Mouse (Mus musculus): ENCODE results near the gene Lhx2. TPM values are rescaled to one million over a fixed set of nuclear protein-coding genes. Genes with fewer than 3 reads are reported as not detected.

Gene Lhx2
- 10 to 100 TPM; 76.6 to 86.9 TPM for total RNA-seq (2021)

DNA sequence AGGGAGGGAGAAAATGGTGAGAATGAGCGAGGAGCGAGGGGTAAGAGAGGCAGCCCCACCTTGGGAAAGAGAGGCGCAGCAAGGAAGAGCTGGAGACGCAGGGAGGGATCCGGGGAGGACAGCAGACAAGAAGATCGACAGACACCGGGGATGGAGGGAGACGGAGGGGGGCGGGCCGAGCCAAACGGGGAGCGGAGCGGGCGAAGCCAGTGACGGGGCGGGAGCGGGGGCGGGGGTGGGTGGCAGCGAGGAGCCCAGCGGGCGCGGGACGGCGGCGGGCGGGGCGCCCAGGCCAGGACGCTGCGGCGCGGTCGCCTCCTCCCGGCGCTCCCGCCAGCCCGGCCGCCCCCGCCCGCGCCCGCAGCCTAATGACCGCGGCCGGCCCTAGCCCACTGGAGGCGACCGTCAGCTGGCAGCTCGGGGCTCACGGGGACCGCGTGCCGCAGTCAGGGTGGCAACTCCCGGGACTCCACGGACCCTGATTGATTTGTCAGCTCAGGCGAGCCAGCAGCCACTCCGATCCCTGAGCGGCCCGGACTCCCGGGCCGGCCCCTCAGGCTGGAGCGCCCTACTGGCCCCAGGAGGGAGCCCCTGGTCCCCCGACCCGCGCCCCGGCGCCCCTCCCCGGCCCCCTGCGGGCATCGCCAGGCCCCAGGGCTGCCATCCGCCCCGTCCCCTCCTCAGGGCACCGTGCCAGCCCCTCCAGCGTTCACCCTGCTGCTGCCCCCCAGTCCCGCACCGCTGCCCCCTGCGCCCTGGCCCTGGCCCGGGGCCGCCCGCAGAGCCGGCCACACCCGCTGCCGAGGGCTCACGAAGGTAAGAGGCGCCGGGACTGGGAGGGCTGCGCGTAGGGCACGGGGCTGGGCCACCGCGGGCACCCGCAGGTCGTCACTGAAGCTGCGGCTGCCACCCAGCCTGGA is at the start of gene Lhx2:
Gene Lhx2 (plus strand): TSS at position 292 of the 920 bp plus-strand sequence.
- intact Hi-C loops (cut with DNase I): no loop called here
- no peak for DNase-seq (ENCODE audit: low spot score in 2 of 2)

DNA sequence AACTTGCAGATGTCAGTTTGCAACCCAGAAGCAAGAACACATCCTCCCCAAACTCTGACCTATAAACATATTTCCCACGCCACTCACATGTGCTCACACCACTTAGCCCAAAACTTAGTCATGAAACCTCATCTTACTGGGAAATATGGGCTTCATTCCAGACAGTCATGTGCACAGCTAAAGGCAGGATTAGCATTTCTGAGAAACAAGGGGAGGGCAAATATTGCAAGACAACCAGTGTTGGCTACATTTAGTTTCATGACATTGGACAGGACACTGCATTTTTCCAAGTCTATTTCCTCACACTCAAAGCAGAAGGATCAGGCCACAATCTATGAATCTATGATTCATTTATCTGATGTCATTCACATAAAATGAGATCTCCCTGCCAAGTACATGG is 47.6 kb upstream of the Lhx2 start:
- intact Hi-C loops (cut with DNase I): no loop called here

DNA sequence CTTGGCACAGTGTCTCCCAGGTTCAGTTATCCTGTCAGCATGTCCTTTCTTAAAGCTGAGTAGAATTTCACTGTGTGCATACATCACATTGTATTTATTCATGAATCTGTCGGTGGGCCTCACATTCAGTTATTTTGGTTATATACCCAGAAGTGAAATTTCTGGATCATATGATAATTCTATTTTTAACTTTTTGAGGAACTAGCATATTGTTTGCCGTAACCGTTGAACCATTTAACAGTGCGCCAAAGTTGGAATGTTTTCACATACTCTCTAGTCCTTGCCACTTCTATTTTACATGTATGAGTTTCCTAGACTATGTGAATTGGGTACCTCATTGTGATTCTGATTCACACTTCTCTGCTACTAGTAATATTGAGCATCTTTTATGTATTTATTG is 43.1 kb upstream of the Lhx2 start:
- intact Hi-C loops (cut with DNase I): no loop called here
- no peak for DNase-seq (ENCODE audit: low spot score in 2 of 2)

More for the DNA sequence above, 47.6 kb upstream of the Lhx2 start:
- no peak for DNase-seq (ENCODE audit: low spot score in 2 of 2)

DNA sequence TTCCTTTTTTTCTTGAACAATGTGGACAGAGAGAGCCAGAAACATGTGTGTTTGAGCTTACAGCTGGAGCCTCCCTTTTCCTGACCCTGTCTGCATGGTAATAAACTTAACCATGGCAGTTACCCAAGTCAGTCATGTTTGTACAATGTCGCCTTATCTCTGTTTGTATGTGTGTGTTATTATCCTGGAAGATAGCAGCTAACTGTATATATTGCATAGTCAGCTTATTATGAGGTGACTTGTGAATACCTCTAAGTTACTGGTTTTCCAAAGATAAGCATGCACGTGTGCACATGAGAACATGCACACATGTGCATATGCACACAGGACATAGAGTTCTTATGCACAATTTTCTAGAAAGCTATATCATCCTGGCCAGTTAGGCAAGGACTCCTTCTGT is 38.1 kb upstream of the Lhx2 start:
- intact Hi-C loops (cut with DNase I): no loop called here
- DNase-seq (ENCODE audit: low spot score in 2 of 2): no peak

DNA sequence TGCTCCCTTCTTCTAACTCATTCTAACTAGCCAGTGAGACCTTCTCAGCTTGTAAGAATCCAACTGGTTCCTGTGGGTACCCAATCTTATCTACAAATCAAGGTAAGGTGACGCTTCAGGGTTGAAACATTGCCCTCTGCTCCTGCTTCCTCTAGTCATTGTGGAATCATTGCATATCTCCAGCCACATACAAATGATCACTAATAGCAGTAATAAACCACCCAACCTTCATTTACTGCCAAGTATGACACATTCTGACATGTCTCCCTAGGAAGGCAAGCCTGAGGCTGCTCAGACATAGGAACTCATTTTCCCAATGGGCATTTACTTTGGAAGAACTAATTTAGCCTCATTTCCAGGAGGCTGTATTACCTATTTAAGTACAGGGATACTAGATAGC is 33.9 kb upstream of the Lhx2 start:
- no peak for DNase-seq (ENCODE audit: low spot score in 2 of 2)
- intact Hi-C loops (cut with DNase I): no loop called here

DNA sequence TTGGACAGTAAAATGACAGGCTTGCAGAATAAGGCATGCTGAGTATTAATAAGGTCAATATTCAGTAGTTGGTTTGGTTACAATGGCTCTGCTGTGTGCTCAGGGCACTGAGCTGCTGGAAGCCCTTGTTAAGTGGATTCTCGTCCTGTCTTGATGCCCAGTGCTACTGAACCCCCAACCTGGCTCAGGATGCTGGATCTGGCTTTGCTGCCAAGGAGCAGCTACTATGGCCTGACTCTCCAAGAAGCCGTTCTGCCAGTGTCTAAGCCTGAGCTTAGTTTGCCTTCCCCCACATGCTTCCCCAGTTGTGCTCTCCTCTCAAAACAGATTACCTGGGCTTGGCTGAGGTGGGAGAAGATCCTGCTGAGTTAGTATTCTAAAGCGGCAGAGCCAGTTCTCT is 26.2 kb upstream of the Lhx2 start:
- intact Hi-C loops (cut with DNase I): no loop called here

DNA sequence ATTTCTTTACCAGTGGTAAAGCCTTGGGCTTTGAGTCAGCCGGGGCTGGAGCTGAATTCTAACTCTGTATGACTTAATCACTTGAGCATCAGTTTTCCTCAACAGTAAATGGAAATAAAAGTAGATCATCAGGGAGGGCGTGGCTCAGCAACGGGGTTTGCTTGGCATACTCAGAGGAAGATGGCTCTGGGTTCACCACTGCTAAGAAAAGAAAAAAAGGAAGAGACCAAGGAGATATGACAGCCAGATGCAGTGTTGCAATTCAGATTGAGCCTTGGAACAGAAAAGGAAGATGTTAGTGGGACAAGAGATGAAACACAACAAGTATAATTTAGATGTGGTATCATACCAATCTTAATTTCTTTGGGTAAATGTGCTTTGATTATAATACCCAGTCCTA is 25.7 kb upstream of the Lhx2 start:
- DNase-seq (ENCODE audit: low spot score in 2 of 2): no peak
- intact Hi-C loops (cut with DNase I): no loop called here

More for the DNA sequence above, 26.2 kb upstream of the Lhx2 start:
- no peak for DNase-seq (ENCODE audit: low spot score in 2 of 2)

DNA sequence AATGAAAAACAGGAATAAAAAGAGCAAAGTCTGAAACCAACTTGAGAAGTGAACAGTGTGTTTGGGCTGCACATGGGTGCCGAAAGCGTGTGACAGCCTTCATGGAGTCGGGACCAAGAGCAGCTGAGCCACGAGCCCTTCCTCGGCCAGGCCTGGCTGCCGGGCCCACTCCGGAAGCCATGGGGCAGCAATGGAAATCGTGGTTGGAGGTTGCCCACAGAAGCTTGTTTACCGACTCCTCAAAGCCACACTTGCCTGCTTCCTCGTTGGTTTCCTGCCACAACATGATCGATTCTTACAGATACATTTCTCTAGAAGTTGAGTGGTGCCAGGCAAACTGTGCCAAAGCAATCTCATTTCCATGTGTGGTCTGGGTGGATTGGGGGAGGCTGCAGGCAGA is 20.0 kb upstream of the Lhx2 start:
- DNase-seq (ENCODE audit: low spot score in 2 of 2): no peak
- intact Hi-C loops (cut with DNase I): no loop called here

DNA sequence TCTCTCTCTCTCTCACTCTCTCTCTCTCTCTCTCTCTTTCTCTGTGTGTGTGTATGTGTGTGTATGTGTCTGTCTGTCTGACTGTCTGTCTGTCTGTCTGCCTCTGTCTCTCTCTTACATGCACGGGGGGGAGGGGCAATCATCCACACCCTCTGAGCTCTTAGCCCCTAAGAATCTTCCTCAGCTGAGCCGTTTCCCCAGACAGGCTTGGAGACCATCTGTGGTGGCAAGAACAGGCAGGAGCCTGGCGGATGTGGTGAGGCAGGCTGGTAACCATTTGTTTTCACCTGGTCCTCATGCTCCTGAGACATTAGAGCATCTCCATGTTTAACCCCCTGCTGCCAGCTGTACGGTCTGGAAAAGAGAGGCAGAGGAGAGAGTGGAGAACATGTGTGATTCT is 18.2 kb upstream of the Lhx2 start:
- intact Hi-C loops (cut with DNase I): no loop called here

DNA sequence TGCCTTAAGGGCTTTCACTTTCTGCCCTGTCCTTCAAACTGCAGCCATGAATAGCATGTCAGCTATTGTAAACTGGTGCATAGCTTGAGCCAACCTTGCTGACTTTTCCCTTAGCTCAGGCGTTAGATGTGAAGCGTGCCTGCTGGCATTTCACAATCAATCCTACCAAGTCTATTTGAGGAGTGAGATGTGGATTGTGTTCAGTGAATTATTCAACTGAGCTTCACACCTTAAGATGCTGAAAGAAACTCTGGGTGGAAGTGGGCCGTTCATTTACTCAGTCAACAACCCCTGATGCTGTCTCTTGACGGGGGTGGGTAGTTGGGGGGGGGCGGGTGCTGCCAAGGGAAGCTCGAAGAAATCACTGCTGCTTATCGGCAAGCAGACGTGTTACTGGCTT is 15.7 kb upstream of the Lhx2 start:
- peak in 1 of 2 experiments; percentile 54 for DNase-seq (ENCODE audit: low spot score in 2 of 2)
- intact Hi-C loops (cut with DNase I): no loop called here

More for the DNA sequence above, 18.2 kb upstream of the Lhx2 start:
- DNase-seq (ENCODE audit: low spot score in 2 of 2): no peak

DNA sequence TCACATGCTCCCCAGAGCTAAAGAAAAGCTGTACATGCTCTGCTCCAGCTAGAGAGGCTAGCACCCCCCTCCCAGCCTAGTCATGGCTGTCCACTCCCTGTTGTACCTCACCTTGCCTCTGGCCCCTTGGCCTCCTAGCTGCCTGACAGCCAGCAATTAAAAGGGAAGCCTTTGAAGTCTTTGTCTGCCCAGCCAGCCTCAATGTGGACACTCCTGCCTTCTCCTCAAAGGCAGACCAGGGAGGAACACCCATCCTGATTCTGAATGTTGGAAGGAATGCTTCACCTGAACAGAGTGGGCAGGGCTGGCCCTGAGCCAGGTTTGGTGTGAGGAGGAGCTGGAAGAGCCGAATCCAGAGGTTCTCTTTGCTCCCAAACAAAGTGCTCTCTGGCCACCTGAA is 12.4 kb upstream of the Lhx2 start:
- no peak for DNase-seq (ENCODE audit: low spot score in 2 of 2)
- intact Hi-C loops (cut with DNase I): no loop called here

DNA sequence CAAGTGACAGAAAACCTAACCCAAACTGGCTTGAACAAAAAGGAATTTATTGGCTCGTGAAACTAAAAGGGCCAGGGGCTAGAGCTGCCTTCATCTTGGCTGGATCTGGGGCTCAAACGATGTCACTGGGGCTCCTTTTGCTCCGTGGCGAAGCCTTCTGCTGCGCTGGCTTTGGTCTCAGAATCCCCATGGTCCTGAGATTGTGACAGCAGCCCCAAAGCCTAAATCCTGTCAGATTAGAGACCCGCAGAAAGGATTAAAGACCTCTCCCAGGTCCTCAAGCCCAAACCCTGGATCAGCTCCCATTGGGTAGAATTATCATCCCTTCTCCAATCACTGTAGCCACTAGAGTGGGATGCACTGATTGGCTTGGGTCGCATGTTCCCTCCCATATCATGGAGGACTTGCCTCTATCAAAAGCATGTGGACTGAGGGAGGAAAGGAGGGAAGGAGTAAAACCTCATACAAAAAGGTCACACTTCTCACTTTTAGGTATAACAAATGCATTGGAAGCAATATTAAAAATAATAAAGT is 5.4 kb upstream of the Lhx2 start:
- intact Hi-C loops (cut with DNase I): no loop called here

DNA sequence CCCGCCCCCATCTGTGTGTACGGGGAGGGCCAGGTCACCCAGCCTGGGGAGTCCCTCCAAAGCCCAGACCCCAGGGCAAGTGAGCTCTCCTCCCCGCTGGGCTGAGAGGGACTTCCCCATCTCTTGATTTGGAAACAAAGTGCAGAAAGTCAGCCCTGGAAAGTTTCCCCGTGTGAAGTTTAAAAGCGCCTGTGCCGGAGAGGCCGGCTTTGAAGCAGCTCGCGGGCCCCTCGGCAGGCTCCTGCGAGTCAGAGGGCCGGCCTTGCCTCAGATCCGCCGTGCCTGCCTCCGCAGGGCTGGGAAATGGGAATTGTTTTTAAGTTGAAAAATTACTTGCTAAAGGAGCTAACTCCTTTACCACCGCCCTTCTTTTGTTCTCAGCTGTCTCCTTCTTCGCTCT is 2.5 kb upstream of the Lhx2 start:
- no peak for DNase-seq (ENCODE audit: low spot score in 2 of 2)
- intact Hi-C loops (cut with DNase I): no loop called here

More for the DNA sequence above, 5.4 kb upstream of the Lhx2 start:
- DNase-seq (ENCODE audit: low spot score in 2 of 2): no peak

DNA sequence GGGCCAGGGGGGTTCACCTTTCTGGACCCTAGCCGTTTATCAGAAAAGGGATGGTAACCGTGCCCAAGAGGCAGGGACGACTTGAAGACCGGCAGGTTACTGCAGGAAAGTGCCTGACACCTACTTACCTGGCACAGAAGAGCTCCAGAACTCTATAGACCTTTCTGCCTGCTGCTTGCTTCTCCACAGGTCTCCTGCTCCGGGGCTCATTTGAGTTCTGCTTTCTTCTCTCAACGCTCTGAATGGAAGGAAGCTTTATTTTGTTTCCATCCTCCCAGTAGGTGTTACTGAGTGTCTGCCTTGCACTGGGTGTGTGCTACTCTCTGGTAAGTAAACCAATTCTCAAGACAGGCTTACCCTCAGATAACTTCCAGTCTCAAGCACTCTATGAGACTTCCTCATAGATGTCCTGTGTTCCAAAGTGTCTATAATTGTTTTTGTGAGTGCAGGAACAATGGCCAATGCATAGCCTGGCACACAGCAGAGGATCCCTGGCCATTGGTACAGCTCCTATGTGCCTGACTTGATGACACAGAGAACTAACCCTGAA is 1.9 kb upstream of the Lhx2 start:
- intact Hi-C loops (cut with DNase I): no loop called here
- no peak for DNase-seq (ENCODE audit: low spot score in 2 of 2)

DNA sequence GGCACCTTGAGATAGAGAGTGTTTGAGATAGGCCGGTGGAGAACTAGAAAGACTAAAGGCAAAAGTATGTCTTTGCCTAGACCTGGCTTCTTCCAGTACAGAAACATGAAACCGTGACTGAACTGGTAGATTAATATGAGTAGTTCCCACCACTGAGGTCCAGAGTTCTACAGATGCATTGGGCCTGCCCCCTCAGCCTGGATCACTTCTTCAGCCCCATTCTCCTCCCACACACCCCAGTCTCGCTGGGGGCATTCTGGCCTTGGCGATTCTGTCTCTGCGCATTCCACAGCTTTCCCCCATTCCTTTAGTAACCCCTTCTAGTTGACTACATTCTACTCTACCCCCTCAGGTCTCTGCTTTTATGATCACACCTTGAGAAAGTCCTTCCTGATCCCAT is 1.4 kb upstream of the Lhx2 start:
- intact Hi-C loops (cut with DNase I): no loop called here
- no peak for DNase-seq (ENCODE audit: low spot score in 2 of 2)

DNA sequence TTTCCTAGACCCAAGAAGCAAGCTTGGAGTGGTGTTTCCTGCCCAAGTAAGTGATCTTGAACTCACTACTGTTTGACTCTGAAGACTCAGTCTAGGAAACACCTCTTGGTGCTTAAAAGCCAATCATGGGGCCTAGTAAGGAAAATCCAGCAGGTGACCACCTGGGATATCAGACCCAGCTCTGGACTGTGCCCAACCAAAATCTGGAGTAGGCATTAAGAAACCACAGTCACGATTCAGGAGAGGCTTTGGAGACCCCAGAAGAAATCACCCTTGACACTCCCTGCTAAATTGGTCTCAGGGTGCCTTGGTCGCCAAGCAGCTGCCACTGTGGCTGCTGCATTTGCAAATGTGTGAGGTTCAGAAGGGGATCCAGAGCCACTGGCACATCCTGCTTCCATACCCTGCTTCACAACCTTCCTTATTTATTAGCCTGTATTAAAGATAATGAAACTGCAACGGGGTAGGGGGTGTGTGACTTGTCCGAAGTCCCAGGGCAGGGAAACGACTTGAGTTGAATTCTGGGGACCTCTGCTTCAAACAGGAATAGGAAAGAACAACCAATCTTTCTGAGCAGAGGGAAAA is 641 bp upstream of the Lhx2 start:
- intact Hi-C loops (cut with DNase I): no loop called here
- no peak for DNase-seq (ENCODE audit: low spot score in 2 of 2)

DNA sequence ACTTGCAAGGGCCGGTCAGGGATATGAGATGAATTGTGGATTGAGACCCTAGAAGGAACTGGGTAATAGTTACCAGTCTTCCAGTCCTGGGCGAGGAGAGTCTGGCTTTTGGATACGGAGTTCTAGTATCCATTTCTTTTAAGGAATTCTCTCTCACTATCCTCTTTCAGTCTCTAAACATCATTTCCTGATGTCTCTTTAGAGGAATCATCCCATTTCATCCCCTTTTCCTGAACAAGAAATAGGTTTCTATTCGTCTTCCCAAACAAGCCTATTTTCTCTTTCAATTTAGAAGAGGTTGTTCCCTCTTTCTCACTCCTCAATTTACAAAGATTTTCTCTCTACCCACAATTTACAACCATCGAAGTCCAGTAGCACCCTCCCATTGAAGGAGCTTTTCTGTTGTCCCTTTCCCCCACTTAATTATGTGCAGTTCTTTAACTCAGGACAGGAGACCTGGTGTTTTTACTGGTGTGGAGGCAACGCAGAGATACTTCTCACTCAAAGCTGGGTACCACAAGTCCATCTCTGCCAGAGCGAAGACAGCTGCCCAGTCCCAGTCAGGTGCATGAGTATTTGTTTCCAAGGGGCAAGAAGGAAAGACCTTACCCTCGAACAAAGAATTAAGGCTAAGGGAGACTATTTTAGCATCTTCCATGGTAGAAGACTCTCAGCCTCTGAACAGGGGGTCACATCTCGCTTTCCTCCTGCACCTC is 987 bp downstream of the Lhx2 start:
- intact Hi-C loops (cut with DNase I): no loop called here
- no peak for DNase-seq (ENCODE audit: low spot score in 2 of 2)

DNA sequence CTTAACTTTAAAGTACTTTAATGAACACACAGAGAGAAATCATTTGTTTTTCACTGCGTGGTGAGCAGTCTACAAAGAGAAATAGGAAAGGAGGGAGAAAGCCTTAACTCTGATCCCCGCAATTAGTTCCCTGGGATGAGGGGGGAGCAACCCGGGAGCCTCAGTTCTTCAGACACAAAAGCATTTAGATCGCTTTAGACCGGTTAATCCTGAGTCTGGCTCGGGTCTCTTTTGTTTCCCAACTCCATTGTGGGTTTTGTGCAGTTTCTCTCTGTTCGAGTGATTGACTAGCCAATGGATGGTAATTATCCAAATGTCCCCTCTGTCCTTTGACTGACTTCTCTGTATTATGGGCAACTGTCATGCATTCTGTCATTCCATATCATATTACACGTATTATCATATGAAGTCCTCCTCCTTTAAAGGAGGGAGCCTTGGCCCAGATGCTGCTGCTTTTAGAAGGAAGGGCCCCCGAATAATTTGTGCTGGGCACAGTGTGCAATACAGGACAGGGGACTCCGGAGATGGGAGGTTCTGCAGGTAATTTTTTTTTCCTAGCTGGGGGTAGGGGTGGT is 1.6 kb downstream of the Lhx2 start:
- no peak for DNase-seq (ENCODE audit: low spot score in 2 of 2)
- intact Hi-C loops (cut with DNase I): no loop called here

DNA sequence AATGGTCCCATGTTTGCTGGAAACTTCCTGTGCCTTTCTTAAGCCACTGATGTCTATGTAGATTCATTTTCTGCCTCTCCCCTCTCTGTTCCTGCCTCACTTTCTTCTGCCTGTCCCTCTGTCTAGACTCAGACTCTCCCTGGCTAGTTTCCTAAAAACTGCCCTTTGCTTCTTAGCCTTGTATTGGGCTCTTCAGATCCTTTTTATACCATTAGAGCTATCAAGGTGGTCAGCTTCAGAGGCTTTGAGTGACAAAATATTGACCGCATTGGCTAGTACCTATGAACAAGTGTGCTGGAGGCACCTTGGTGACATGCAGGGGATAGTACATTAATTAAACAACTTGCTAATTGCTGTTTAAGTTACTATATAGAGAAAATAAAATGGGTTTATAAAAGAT is 4.5 kb downstream of the Lhx2 start:
- no peak for DNase-seq (ENCODE audit: low spot score in 2 of 2)
- intact Hi-C loops (cut with DNase I): no loop called here

DNA sequence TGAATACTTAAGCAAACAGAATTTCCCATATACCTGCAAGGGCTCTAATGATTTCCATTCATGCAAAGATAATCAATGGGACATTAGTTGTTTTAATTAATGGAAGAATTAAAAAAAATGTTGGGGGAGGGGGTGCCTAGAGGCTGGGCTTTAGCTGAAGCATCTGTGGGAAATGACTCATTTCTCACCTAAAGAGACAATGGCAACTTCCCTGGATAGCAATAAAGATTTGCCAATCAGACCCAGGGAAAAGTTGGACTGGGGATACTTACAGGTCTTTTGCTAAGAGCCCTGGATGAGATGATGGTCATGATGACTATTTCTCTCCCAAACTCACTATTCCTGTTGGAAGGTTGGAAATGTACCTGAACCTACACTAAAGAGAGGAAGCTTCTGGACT is 5.6 kb downstream of the Lhx2 start:
- intact Hi-C loops (cut with DNase I): no loop called here
- DNase-seq (ENCODE audit: low spot score in 2 of 2): no peak

Measured in left cerebral cortex, postnatal 25 days (tissue).